Mouse (Mus musculus) gastrocnemius, adult 18-20 months (tissue): ENCODE results near the gene Surf6. TPM values are rescaled to one million over a fixed set of nuclear protein-coding genes. Genes with fewer than 3 reads are reported as not detected.

ENCODE experiments used
- total RNA-seq, 2 experiments: library from RNA; stranded (reverse); gene quantifications; 2 replicates each; pipeline ENCODE4 v1.2.3; 2021

Gene Surf6
- total RNA-seq, 2 experiments from 2014 or later, result 11.6 to 12.1 TPM

Other genes with a start within 250 kb of the Surf6 start
- gene Lcn4, start 231.6 kb downstream of the Surf6 start, total RNA-seq, result not detected
- not detected for gene Abo, start 37.9 kb downstream of the Surf6 start, total RNA-seq
- 10 to 100 TPM; 16.7 to 17.4 TPM for gene Med22, start 7.8 kb upstream of the Surf6 start, total RNA-seq
- gene Rpl7a, start 7.9 kb upstream of the Surf6 start, total RNA-seq, result 100 to 1,000 TPM; 278 to 285 TPM
- gene Surf2, start 13.5 kb upstream of the Surf6 start, total RNA-seq, result 10 to 100 TPM; 11.5 to 12.5 TPM
- 10 to 100 TPM; 41.4 to 43.1 TPM for gene Surf1, start 13.7 kb upstream of the Surf6 start, total RNA-seq
- 10 to 100 TPM; 69.8 to 70.0 TPM for gene Surf4, start 31.0 kb upstream of the Surf6 start, total RNA-seq
- under 1 TPM in 1 of 2 experiments, not detected in 1; 0.24 TPM for gene Stkld1, start 31.2 kb upstream of the Surf6 start, total RNA-seq
- gene Rexo4, start 61.5 kb upstream of the Surf6 start, total RNA-seq, result 10 to 100 TPM; 14.4 to 14.7 TPM
- gene Adamts13, start 70.5 kb upstream of the Surf6 start, total RNA-seq, result not detected
- gene Cacfd1, start 107.0 kb upstream of the Surf6 start, total RNA-seq, result 10 to 100 TPM; 31.2 to 34.2 TPM
- under 1 TPM in 1 of 2 experiments, not detected in 1; 0.17 TPM for gene Slc2a6, start 125.1 kb upstream of the Surf6 start, total RNA-seq
- gene Mymk, start 169.3 kb upstream of the Surf6 start, total RNA-seq, result under 1 TPM; 0.18 to 0.21 TPM
- 1 to 10 TPM; 2.7 to 6.9 TPM for gene Adamtsl2, start 176.5 kb upstream of the Surf6 start, total RNA-seq
- gene Fam163b, start 239.6 kb upstream of the Surf6 start, total RNA-seq, result not detected